Mouse (Mus musculus) 3134 (cell line): ENCODE measurements at regions not wholly inside any gene's neighbourhood (a gene's known extent, or its start where the extent isn't known, plus 50 kb on each side); places are given as distances from the start of the nearest gene placed in this dataset.

Experiments
- DNase-seq: peaks from one replicate; pipeline ENCODE4 v3.0.0-alpha.2; 2011; ENCODE audit warnings: low spot score; ENCODE audit not compliant: insufficient read length; ENCODE audit errors: extremely low read depth

DNA sequence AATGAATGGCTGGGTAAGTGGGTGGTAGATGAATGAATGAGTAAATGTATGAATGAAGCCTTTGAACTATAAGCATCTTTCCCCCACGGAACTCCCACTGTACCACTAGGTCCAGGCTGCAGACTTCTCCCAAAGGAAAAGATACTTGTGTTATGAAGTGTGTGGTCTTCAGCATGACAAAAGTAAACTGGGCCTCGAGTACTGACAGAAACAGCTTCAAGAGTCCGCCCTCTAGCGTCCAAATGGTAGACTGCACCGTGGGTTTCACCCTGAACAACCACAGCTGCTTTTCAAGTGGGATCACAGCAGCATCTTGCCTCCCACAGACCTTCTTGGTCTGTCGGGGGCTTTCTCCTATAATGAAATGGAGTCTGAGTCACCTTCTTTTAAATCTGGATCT lies 54.7 kb upstream of the Ankrd34c start:
- DNase-seq, result no peak

DNA sequence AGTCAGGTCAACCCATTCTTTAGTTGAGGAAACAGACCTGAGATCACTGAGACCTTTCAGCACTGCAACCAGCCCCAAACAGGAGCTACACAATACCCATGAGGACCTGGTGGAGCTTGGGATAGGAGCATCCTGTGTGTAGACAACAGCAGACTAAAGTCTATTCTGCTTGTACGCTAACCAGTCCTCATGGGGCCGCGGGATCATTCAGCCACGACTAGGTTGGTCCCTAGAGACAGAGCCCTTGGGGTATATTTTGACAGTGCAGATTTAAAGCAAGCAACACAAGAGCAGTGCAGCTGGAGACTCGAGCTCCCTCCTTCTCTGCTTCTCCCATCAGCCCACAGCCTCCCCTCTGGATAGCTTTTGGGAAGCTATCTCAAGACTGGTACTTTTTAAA lies 51.7 kb upstream of the Ankrd34c start:
- no peak for DNase-seq

DNA sequence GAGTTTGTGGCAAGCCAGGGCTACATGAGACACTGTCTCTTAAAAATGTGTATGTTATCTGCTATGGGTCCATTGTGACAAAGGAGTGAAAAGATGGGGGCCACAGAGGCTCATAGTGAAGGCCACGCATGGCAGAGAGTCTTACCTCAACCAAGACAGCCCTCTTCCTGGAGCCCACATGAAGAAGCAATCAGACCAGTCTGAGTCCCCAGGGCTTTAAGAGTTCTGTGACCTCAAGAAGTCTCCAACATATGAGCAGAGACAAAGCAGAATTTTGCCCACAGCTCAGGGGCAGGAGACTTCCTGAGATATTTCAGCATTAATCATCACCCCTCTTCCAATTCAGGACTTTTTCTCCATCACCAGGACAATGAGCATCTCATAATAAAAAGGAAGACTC lies 50.4 kb upstream of the Ankrd34c start:
- DNase-seq, result no peak
